9 mouse cellular contexts compared by ENCODE assay signal in genomic region chr15:82266356-82266755, GRCm38 (mm10). TPM values are rescaled to one million over a fixed set of nuclear protein-coding genes. Genes with fewer than 3 reads are reported as not detected.
DNase-seq lines count a peak whose midpoint lies in the region; ATAC-seq and TF ChIP-seq lines count a peak whose summit lies in the region.
"Had no signal": no experiment of that assay in that cellular context is flagged by ENCODE, and none has a peak within 500 bp of the region (broad histone marks: within the 10 kb centered on the region; RNA-seq: fewer than 3 reads in every experiment).

No protein-coding gene starts in this region.

- TF ChIP-seq POLR2A in small intestine, adult 2 months (IDR thresholded peaks at IDR 0.05; ENCODE audit: low read depth, low read length) = no peak

- no peak for ATAC-seq in midbrain, embryonic 11.5 days (ENCODE audit: low FRiP score)
- ATAC-seq in midbrain, embryonic 15.5 days (replicated peaks) = no peak
- peak; percentile 40; the same call in 1 of the 2 replicates for ATAC-seq in kidney, embryonic 14.5 days (ENCODE audit: low FRiP score, low TSS enrichment)

- no peak overlapping the region for H3K9ac ChIP-seq in midbrain, embryonic 11.5 days (ENCODE audit: low read length)
- no peak overlapping the region for H3K9ac ChIP-seq in midbrain, embryonic 15.5 days
- no peak overlapping the region for H3K9ac ChIP-seq in kidney, embryonic 14.5 days (ENCODE audit: low read depth, low read length)

- TF ChIP-seq CTCF in small intestine, adult 2 months (IDR thresholded peaks at IDR 0.05; ENCODE audit: extremely low read depth, insufficient read length, insufficient replicate concordance, low read depth, low read length) = peak; percentile 90; the same call in 1 of the 2 replicates

- peaks cover 16% of the 10 kb centered on the region for H3K4me1 ChIP-seq in midbrain, embryonic 11.5 days (ENCODE audit: control insufficient read depth, insufficient read depth, low read length)
- peaks cover 23% of the 10 kb centered on the region for H3K4me1 ChIP-seq in midbrain, embryonic 15.5 days
- peaks cover 18% of the 10 kb centered on the region for H3K4me1 ChIP-seq in embryonic facial prominence, embryonic 10.5 days
- no peaks in the 10 kb centered on the region for H3K4me1 ChIP-seq in kidney, embryonic 14.5 days (ENCODE audit: control insufficient read depth, insufficient read depth, low read length)
- H3K4me1 ChIP-seq in small intestine, adult 2 months (ENCODE audit: control insufficient read depth, insufficient read depth, insufficient read length, low read length) = no peaks in the 10 kb centered on the region

- H3K4me3 ChIP-seq in midbrain, embryonic 11.5 days (ENCODE audit: low read depth, low read length) = no peak overlapping the region
- no peak overlapping the region for H3K4me3 ChIP-seq in midbrain, embryonic 15.5 days
- no peak overlapping the region for H3K4me3 ChIP-seq in embryonic facial prominence, embryonic 10.5 days
- H3K4me3 ChIP-seq in kidney, embryonic 14.5 days (ENCODE audit: low read length) = no peak overlapping the region
- H3K4me3 ChIP-seq in small intestine, adult 2 months (ENCODE audit: low read depth, low read length) = no peak overlapping the region
- H3K4me3 ChIP-seq: neural tube, embryonic 13.5 days had no signal

- WGBS in midbrain, embryonic 11.5 days = 18% methylated on average over 6 of the region's 6 CpGs
- 12% methylated on average over 6 of the region's 6 CpGs for WGBS in midbrain, embryonic 15.5 days
- 14% methylated on average over 6 of the region's 6 CpGs for WGBS in embryonic facial prominence, embryonic 10.5 days
- WGBS in kidney, embryonic 14.5 days = 15% methylated on average over 6 of the region's 6 CpGs
- WGBS in small intestine, adult 2 months = 12% methylated on average over 6 of the region's 6 CpGs

- no peaks in the 10 kb centered on the region for H3K9me3 ChIP-seq in midbrain, embryonic 11.5 days (ENCODE audit: control insufficient read depth, low read length)
- H3K9me3 ChIP-seq in midbrain, embryonic 15.5 days = no peaks in the 10 kb centered on the region
- no peaks in the 10 kb centered on the region for H3K9me3 ChIP-seq in embryonic facial prominence, embryonic 10.5 days
- no peaks in the 10 kb centered on the region for H3K9me3 ChIP-seq in kidney, embryonic 14.5 days (ENCODE audit: control insufficient read depth, low read length)
- H3K9me3 ChIP-seq: neural tube, embryonic 13.5 days had no signal

- H3K4me2 ChIP-seq in midbrain, embryonic 11.5 days = no peak overlapping the region
- no peak overlapping the region for H3K4me2 ChIP-seq in midbrain, embryonic 15.5 days
- no peak overlapping the region for H3K4me2 ChIP-seq in kidney, embryonic 14.5 days (replicated peaks; ENCODE audit: low read depth, low read length)
- H3K4me2 ChIP-seq: neural tube, embryonic 13.5 days had no signal

- peak; percentile 97 for DNase-seq in midbrain, embryonic 11.5 days (ENCODE audit: low spot score, missing footprints)
- DNase-seq in adrenal gland, postnatal 25 days = peak; percentile 57
- peak; percentile 77 for DNase-seq in embryonic facial prominence, embryonic 10.5 days (ENCODE audit: low spot score)
- peak; percentile 52 for DNase-seq in lung, postnatal 25 days (ENCODE audit: low spot score)

- H3K27ac ChIP-seq in midbrain, embryonic 11.5 days (ENCODE audit: low read depth, low read length) = no peak overlapping the region
- no peak overlapping the region for H3K27ac ChIP-seq in midbrain, embryonic 15.5 days
- H3K27ac ChIP-seq in embryonic facial prominence, embryonic 10.5 days (replicated peaks) = no peak overlapping the region
- no peak overlapping the region for H3K27ac ChIP-seq in kidney, embryonic 14.5 days (ENCODE audit: low read depth, low read length)
- no peak overlapping the region for H3K27ac ChIP-seq in small intestine, adult 2 months (ENCODE audit: insufficient read depth, low read depth, low read length)
- H3K27ac ChIP-seq: neural tube, embryonic 13.5 days had no signal

- no peaks in the 10 kb centered on the region for H3K27me3 ChIP-seq in midbrain, embryonic 11.5 days (ENCODE audit: control insufficient read depth, insufficient read depth, low read length)
- no peaks in the 10 kb centered on the region for H3K27me3 ChIP-seq in midbrain, embryonic 15.5 days (replicated peaks)
- peaks cover 27% of the 10 kb centered on the region for H3K27me3 ChIP-seq in embryonic facial prominence, embryonic 10.5 days (replicated peaks; ENCODE audit: low read depth, poor library complexity, severe bottlenecking)
- no peaks in the 10 kb centered on the region for H3K27me3 ChIP-seq in kidney, embryonic 14.5 days (ENCODE audit: control insufficient read depth, insufficient read depth, low read length)
- H3K27me3 ChIP-seq in small intestine, adult 2 months (ENCODE audit: control insufficient read depth, insufficient read depth, low read length) = no peaks in the 10 kb centered on the region
- H3K27me3 ChIP-seq: neural tube, embryonic 13.5 days had no signal

- no peaks in the 10 kb centered on the region for H3K36me3 ChIP-seq in midbrain, embryonic 11.5 days (ENCODE audit: control insufficient read depth, insufficient read depth, low read length)
- no peaks in the 10 kb centered on the region for H3K36me3 ChIP-seq in midbrain, embryonic 15.5 days (replicated peaks)
- H3K36me3 ChIP-seq in embryonic facial prominence, embryonic 10.5 days (replicated peaks) = no peaks in the 10 kb centered on the region
- H3K36me3 ChIP-seq in kidney, embryonic 14.5 days (ENCODE audit: control insufficient read depth, insufficient read depth, low read length) = no peaks in the 10 kb centered on the region
- H3K36me3 ChIP-seq in small intestine, adult 2 months (ENCODE audit: control insufficient read depth, insufficient read depth, low read length) = no peaks in the 10 kb centered on the region
- H3K36me3 ChIP-seq: neural tube, embryonic 13.5 days had no signal

RNA-seq across cellular contexts. Expression of gene Sept3, which starts 8.3 kb away (rescaled TPM):
- 163 and 169 TPM in 2 replicates for polyA plus RNA-seq in midbrain, embryonic 11.5 days (2014; fragmentation: Nextera tagmentation; extraction: Ambion mirVana)
- 454 and 479 TPM in 2 replicates for polyA plus RNA-seq in midbrain, embryonic 15.5 days (2015; fragmentation: Nextera tagmentation; extraction: Ambion mirVana)
- 3.0 and 4.3 TPM in 2 replicates for total RNA-seq in adrenal gland, postnatal 25 days (2021)
- 49.4 and 55.6 TPM in 2 replicates for polyA plus RNA-seq in embryonic facial prominence, embryonic 10.5 days (2016; fragmentation: Nextera tagmentation; extraction: Ambion mirVana)
- 8.6 and 15.8 TPM in 2 replicates for polyA plus RNA-seq in kidney, embryonic 14.5 days (2014; fragmentation: Nextera tagmentation; extraction: Ambion mirVana)
- polyA plus RNA-seq in small intestine, adult 2 months (2012; rRNA removed) = 0.24 and 0.52 TPM in 2 replicates

RNA-seq across cellular contexts. Expression of gene 1500009C09Rik, which starts 14.2 kb away (rescaled TPM):
- polyA plus RNA-seq in midbrain, embryonic 11.5 days (2014; fragmentation: Nextera tagmentation; extraction: Ambion mirVana) = 1.0 and 1.4 TPM in 2 replicates
- polyA plus RNA-seq in midbrain, embryonic 15.5 days (2015; fragmentation: Nextera tagmentation; extraction: Ambion mirVana) = 22.6 and 24.0 TPM in 2 replicates
- 0.62 TPM in 1 of 2 replicates, not detected in the other for total RNA-seq in adrenal gland, postnatal 25 days (2021)
- not detected in 2 replicates for polyA plus RNA-seq in embryonic facial prominence, embryonic 10.5 days (2016; fragmentation: Nextera tagmentation; extraction: Ambion mirVana)
- not detected in 2 replicates for polyA plus RNA-seq in kidney, embryonic 14.5 days (2014; fragmentation: Nextera tagmentation; extraction: Ambion mirVana)
- 0.19 and 0.37 TPM in 2 replicates for polyA plus RNA-seq in small intestine, adult 2 months (2012; rRNA removed)
- polyA plus RNA-seq: heart, embryonic 14.5 days had no signal

RNA-seq across cellular contexts. Expression of gene Cenpm, which starts 21.8 kb away (rescaled TPM):
- polyA plus RNA-seq in midbrain, embryonic 11.5 days (2014; fragmentation: Nextera tagmentation; extraction: Ambion mirVana) = 79.2 and 89.1 TPM in 2 replicates
- 10.7 and 13.6 TPM in 2 replicates for polyA plus RNA-seq in midbrain, embryonic 15.5 days (2015; fragmentation: Nextera tagmentation; extraction: Ambion mirVana)
- total RNA-seq in adrenal gland, postnatal 25 days (2021) = 5.9 and 7.5 TPM in 2 replicates
- polyA plus RNA-seq in embryonic facial prominence, embryonic 10.5 days (2016; fragmentation: Nextera tagmentation; extraction: Ambion mirVana) = 81.5 and 82.5 TPM in 2 replicates
- polyA plus RNA-seq in kidney, embryonic 14.5 days (2014; fragmentation: Nextera tagmentation; extraction: Ambion mirVana) = 83.3 and 116 TPM in 2 replicates
- 5.8 and 16.4 TPM in 2 replicates for polyA plus RNA-seq in small intestine, adult 2 months (2012; rRNA removed)

RNA-seq across cellular contexts. Expression of gene Wbp2nl, which starts 32.4 kb away (rescaled TPM):
- 0.11 TPM in 1 of 2 replicates, not detected in the other for polyA plus RNA-seq in midbrain, embryonic 11.5 days (2014; fragmentation: Nextera tagmentation; extraction: Ambion mirVana)
- not detected in 2 replicates for polyA plus RNA-seq in midbrain, embryonic 15.5 days (2015; fragmentation: Nextera tagmentation; extraction: Ambion mirVana)
- total RNA-seq in adrenal gland, postnatal 25 days (2021) = not detected in 2 replicates
- 0.14 TPM in 1 of 2 replicates, not detected in the other for polyA plus RNA-seq in embryonic facial prominence, embryonic 10.5 days (2016; fragmentation: Nextera tagmentation; extraction: Ambion mirVana)
- polyA plus RNA-seq in kidney, embryonic 14.5 days (2014; fragmentation: Nextera tagmentation; extraction: Ambion mirVana) = 0.23 and 0.65 TPM in 2 replicates
- polyA plus RNA-seq in small intestine, adult 2 months (2012; rRNA removed) = not detected in 2 replicates
- polyA plus RNA-seq: heart, embryonic 14.5 days; neural tube, embryonic 13.5 days had no signal

RNA-seq across cellular contexts. Expression of gene Tnfrsf13c, which starts 42.2 kb away (rescaled TPM):
- 0.07 and 0.17 TPM in 2 replicates for polyA plus RNA-seq in midbrain, embryonic 11.5 days (2014; fragmentation: Nextera tagmentation; extraction: Ambion mirVana)
- polyA plus RNA-seq in midbrain, embryonic 15.5 days (2015; fragmentation: Nextera tagmentation; extraction: Ambion mirVana) = 0.08 and 0.26 TPM in 2 replicates
- 0.21 TPM in 1 of 2 replicates, not detected in the other for total RNA-seq in adrenal gland, postnatal 25 days (2021)
- polyA plus RNA-seq in embryonic facial prominence, embryonic 10.5 days (2016; fragmentation: Nextera tagmentation; extraction: Ambion mirVana) = 0.10 and 0.75 TPM in 2 replicates
- polyA plus RNA-seq in kidney, embryonic 14.5 days (2014; fragmentation: Nextera tagmentation; extraction: Ambion mirVana) = 0.12 and 0.13 TPM in 2 replicates
- polyA plus RNA-seq in small intestine, adult 2 months (2012; rRNA removed) = 6.3 and 14.1 TPM in 2 replicates
